Mouse (Mus musculus): Measurements from ENCODE around the gene Vipr1.

DNA sequence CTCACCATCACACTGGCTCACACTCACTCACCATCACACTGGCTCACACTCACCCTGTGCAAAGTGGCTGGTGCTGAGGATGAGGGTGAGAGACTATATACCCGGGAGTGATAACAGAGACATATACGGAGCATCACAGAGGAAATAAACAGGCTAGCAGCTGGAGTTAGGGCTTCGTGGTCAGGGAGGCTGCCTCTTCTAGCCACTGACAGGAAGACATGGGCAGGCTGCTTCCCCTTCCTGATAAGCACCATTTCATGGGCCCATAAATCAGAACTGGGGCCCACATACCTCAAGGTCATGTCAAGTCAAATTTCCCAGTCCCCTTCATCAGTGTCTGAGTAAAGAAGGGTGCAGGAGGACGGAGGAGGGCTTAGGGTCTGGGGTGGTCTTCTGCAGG lies 34.6 kb downstream of the Vipr1 start:
- TF ChIP-seq CTCF (IDR thresholded peaks at IDR 0.05; ENCODE audit: insufficient read depth, low read length) (no peak), POLR2A (IDR thresholded peaks at IDR 0.05; ENCODE audit: borderline replicate concordance, extremely low read depth, low read depth, low read length) (no peak)
